Mouse (Mus musculus): ENCODE measurements around the gene Plxnb2. TPM values are rescaled to one million over a fixed set of nuclear protein-coding genes. Genes with fewer than 3 reads are reported as not detected.

The Plxnb2 gene
- polyA plus RNA-seq, 1 experiment from 2014 or later, result 104 TPM

- Histone ChIP-seq H3K4me1 (replicated peaks; ENCODE audit: control insufficient read depth, insufficient read depth, low read length) (peaks cover 5% of the 10 kb centered on the region), H3K4me3 (ENCODE audit: low read depth, low read length) (no peak overlapping the region), H3K27me3 (ENCODE audit: control insufficient read depth, insufficient read depth, low read length) (no peaks in the 10 kb centered on the region), H3K36me3 (ENCODE audit: control insufficient read depth, insufficient read depth, low read length) (no peaks in the 10 kb centered on the region), H3K9me3 (ENCODE audit: control insufficient read depth, low read length) (no peaks in the 10 kb centered on the region), H3K9ac (ENCODE audit: low read depth, low read length) (no peak overlapping the region), H3K27ac (ENCODE audit: low read depth, low read length) (no peak overlapping the region), H3K4me2 (replicated peaks; ENCODE audit: low read depth, low read length) (no peak overlapping the region)
- WGBS, result 90% methylated on average over 3 of the region's 3 CpGs
- no peak for DNase-seq (ENCODE audit: low spot score)
- ATAC-seq (ENCODE audit: low FRiP score), result no peak
These were observed 49.3 kb downstream of the Plxnb2 start for GRCm38 (mm10) chr15:89131316-89131715.

- Histone ChIP-seq H3K27me3 (ENCODE audit: control insufficient read depth, insufficient read depth, low read length) (no peaks in the 10 kb centered on the region), H3K36me3 (ENCODE audit: control insufficient read depth, insufficient read depth, low read length) (no peaks in the 10 kb centered on the region), H3K4me2 (replicated peaks; ENCODE audit: low read depth, low read length) (no peak overlapping the region), H3K4me1 (replicated peaks; ENCODE audit: control insufficient read depth, insufficient read depth, low read length) (peaks cover 5% of the 10 kb centered on the region), H3K4me3 (ENCODE audit: low read depth, low read length) (no peak overlapping the region), H3K9ac (ENCODE audit: low read depth, low read length) (no peak overlapping the region), H3K27ac (ENCODE audit: low read depth, low read length) (no peak overlapping the region), H3K9me3 (ENCODE audit: control insufficient read depth, low read length) (no peaks in the 10 kb centered on the region)
- DNase-seq (ENCODE audit: low spot score) (no peak), ATAC-seq (ENCODE audit: low FRiP score) (no peak)
These were observed 50.3 kb downstream of the Plxnb2 start for GRCm38 (mm10) chr15:89130245-89130644.

- no peaks in the 10 kb centered on the region for H3K36me3 ChIP-seq (ENCODE audit: control insufficient read depth, insufficient read depth, low read length)
- H3K9me3 ChIP-seq (ENCODE audit: control insufficient read depth, low read length), result no peaks in the 10 kb centered on the region
- H3K27ac ChIP-seq (ENCODE audit: low read depth, low read length), result peak within 1 kb of the TSS; percentile 76
- 3% methylated on average over 36 of the region's 36 CpGs for WGBS
- peaks cover 6% of the 10 kb centered on the region for H3K4me1 ChIP-seq (replicated peaks; ENCODE audit: control insufficient read depth, insufficient read depth, low read length)
- H3K27me3 ChIP-seq (ENCODE audit: control insufficient read depth, insufficient read depth, low read length), result no peaks in the 10 kb centered on the region
- ATAC-seq (ENCODE audit: low FRiP score), result peak; percentile 91
- peak within 1 kb of the TSS; percentile 58 for H3K4me2 ChIP-seq (replicated peaks; ENCODE audit: low read depth, low read length)
- peak within 1 kb of the TSS; percentile 55 for H3K4me3 ChIP-seq (ENCODE audit: low read depth, low read length)
- peak; percentile 92 for DNase-seq (ENCODE audit: low spot score)
- peak within 1 kb of the TSS; percentile 82 for H3K9ac ChIP-seq (ENCODE audit: low read depth, low read length)
These were observed 51.9 kb downstream of the Plxnb2 start, which contains the start of gene Hdac10 for GRCm38 (mm10) chr15:89128382-89129350. Gene Hdac10 (minus strand): TSS chr15:89128700.

GRCm38 (mm10) chr15:89127364-89127940, 53.1 kb downstream of the Plxnb2 start:
- no peak for DNase-seq (ENCODE audit: low spot score)
- 93% methylated on average over 8 of the region's 8 CpGs for WGBS
- no peak overlapping the region for H3K27ac ChIP-seq (ENCODE audit: low read depth, low read length)

GRCm38 (mm10) chr15:89126622-89127021, 54.0 kb downstream of the Plxnb2 start:
- Histone ChIP-seq H3K27me3 (ENCODE audit: control insufficient read depth, insufficient read depth, low read length) (no peaks in the 10 kb centered on the region), H3K4me1 (replicated peaks; ENCODE audit: control insufficient read depth, insufficient read depth, low read length) (peaks cover 17% of the 10 kb centered on the region), H3K4me2 (replicated peaks; ENCODE audit: low read depth, low read length) (no peak overlapping the region), H3K36me3 (ENCODE audit: control insufficient read depth, insufficient read depth, low read length) (no peaks in the 10 kb centered on the region), H3K27ac (ENCODE audit: low read depth, low read length) (no peak overlapping the region), H3K9ac (ENCODE audit: low read depth, low read length) (no peak overlapping the region), H3K4me3 (ENCODE audit: low read depth, low read length) (no peak overlapping the region), H3K9me3 (ENCODE audit: control insufficient read depth, low read length) (no peaks in the 10 kb centered on the region)
- 84% methylated on average over 8 of the region's 8 CpGs for WGBS
- DNase-seq (ENCODE audit: low spot score) (no peak), ATAC-seq (ENCODE audit: low FRiP score) (no peak)

More at GRCm38 (mm10) chr15:89127364-89127940, 53.1 kb downstream of the Plxnb2 start:
- H3K27me3 ChIP-seq (ENCODE audit: control insufficient read depth, insufficient read depth, low read length), result no peaks in the 10 kb centered on the region
- H3K4me2 ChIP-seq (replicated peaks; ENCODE audit: low read depth, low read length), result peak overlapping the region; percentile 58
- H3K4me3 ChIP-seq (ENCODE audit: low read depth, low read length), result peak overlapping the region; percentile 55
- peaks cover 9% of the 10 kb centered on the region for H3K4me1 ChIP-seq (replicated peaks; ENCODE audit: control insufficient read depth, insufficient read depth, low read length)
- no peaks in the 10 kb centered on the region for H3K36me3 ChIP-seq (ENCODE audit: control insufficient read depth, insufficient read depth, low read length)
- no peak for ATAC-seq (ENCODE audit: low FRiP score)
- H3K9me3 ChIP-seq (ENCODE audit: control insufficient read depth, low read length), result no peaks in the 10 kb centered on the region
- peak overlapping the region; percentile 82 for H3K9ac ChIP-seq (ENCODE audit: low read depth, low read length)

- H3K4me1 ChIP-seq (replicated peaks; ENCODE audit: control insufficient read depth, insufficient read depth, low read length), result peaks cover 17% of the 10 kb centered on the region
- no peaks in the 10 kb centered on the region for H3K27me3 ChIP-seq (ENCODE audit: control insufficient read depth, insufficient read depth, low read length)
- no peak overlapping the region for H3K27ac ChIP-seq (ENCODE audit: low read depth, low read length)
- H3K36me3 ChIP-seq (ENCODE audit: control insufficient read depth, insufficient read depth, low read length), result no peaks in the 10 kb centered on the region
- no peak overlapping the region for H3K4me3 ChIP-seq (ENCODE audit: low read depth, low read length)
- H3K9ac ChIP-seq (ENCODE audit: low read depth, low read length), result no peak overlapping the region
- 93% methylated on average over 9 of the region's 9 CpGs for WGBS
- no peak for ATAC-seq (ENCODE audit: low FRiP score)
- no peak for DNase-seq (ENCODE audit: low spot score)
- H3K9me3 ChIP-seq (ENCODE audit: control insufficient read depth, low read length), result no peaks in the 10 kb centered on the region
- no peak overlapping the region for H3K4me2 ChIP-seq (replicated peaks; ENCODE audit: low read depth, low read length)
These were observed 55.2 kb downstream of the Plxnb2 start for GRCm38 (mm10) chr15:89125351-89125750.

- Histone ChIP-seq H3K9ac (ENCODE audit: low read depth, low read length) (no peak overlapping the region), H3K4me1 (replicated peaks; ENCODE audit: control insufficient read depth, insufficient read depth, low read length) (peaks cover 17% of the 10 kb centered on the region), H3K4me3 (ENCODE audit: low read depth, low read length) (no peak overlapping the region), H3K27me3 (ENCODE audit: control insufficient read depth, insufficient read depth, low read length) (no peaks in the 10 kb centered on the region), H3K9me3 (ENCODE audit: control insufficient read depth, low read length) (no peaks in the 10 kb centered on the region), H3K4me2 (replicated peaks; ENCODE audit: low read depth, low read length) (no peak overlapping the region), H3K36me3 (ENCODE audit: control insufficient read depth, insufficient read depth, low read length) (no peaks in the 10 kb centered on the region), H3K27ac (ENCODE audit: low read depth, low read length) (no peak overlapping the region)
- no peak for DNase-seq (ENCODE audit: low spot score)
- ATAC-seq (ENCODE audit: low FRiP score), result no peak
- WGBS, result 93% methylated on average over 3 of the region's 3 CpGs
These were observed 56.3 kb downstream of the Plxnb2 start for GRCm38 (mm10) chr15:89124312-89124711.

- no peaks in the 10 kb centered on the region for H3K9me3 ChIP-seq (ENCODE audit: control insufficient read depth, low read length)
- WGBS, result 31% methylated on average over 11 of the region's 11 CpGs
- ATAC-seq (ENCODE audit: low FRiP score), result no peak
These were observed 57.0 kb downstream of the Plxnb2 start for GRCm38 (mm10) chr15:89123595-89123994.

More at GRCm38 (mm10) chr15:89123595-89123994, 57.0 kb downstream of the Plxnb2 start:
- H3K9ac ChIP-seq (ENCODE audit: low read depth, low read length), result peak overlapping the region; percentile 82
- H3K27me3 ChIP-seq (ENCODE audit: control insufficient read depth, insufficient read depth, low read length), result no peaks in the 10 kb centered on the region
- H3K36me3 ChIP-seq (ENCODE audit: control insufficient read depth, insufficient read depth, low read length), result no peaks in the 10 kb centered on the region
- peaks cover 17% of the 10 kb centered on the region for H3K4me1 ChIP-seq (replicated peaks; ENCODE audit: control insufficient read depth, insufficient read depth, low read length)
- H3K27ac ChIP-seq (ENCODE audit: low read depth, low read length), result peak overlapping the region; percentile 76
- H3K4me2 ChIP-seq (replicated peaks; ENCODE audit: low read depth, low read length), result peak overlapping the region; percentile 80
- H3K4me3 ChIP-seq (ENCODE audit: low read depth, low read length), result peak overlapping the region; percentile 92
- peak; percentile 62 for DNase-seq (ENCODE audit: low spot score)
